ENCODE assay signal across 19 mouse cellular contexts in the genomic region with DNA sequence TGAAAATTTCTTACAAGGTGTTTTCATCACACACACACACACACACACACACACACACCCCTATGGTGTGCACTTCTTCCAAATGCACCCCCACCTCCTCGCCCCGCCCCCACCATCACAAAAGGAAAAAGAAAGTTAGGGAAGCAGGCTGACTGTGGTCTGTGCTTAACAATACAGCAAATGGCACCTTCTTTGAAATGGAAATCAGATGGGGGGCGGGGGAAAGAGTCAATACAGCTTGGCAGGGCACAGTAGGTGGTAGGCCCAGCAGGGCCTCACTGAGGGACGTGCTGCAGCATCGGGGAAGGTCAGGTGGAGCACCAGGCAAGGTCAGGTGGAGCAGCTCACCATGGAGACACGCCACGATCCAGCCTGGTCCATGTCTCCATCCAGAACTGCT. TPM values are rescaled to one million over a fixed set of nuclear protein-coding genes. Genes with fewer than 3 reads are reported as not detected.
DNase-seq lines count a peak whose midpoint lies in the region; ATAC-seq lines count a peak whose summit lies in the region.
"Had no signal": no experiment of that assay in that cellular context is flagged by ENCODE, and none has a peak within 500 bp of the region (broad histone marks: within the 10 kb centered on the region; RNA-seq: fewer than 3 reads in every experiment).

No protein-coding gene starts in this region.

- H3K27me3 ChIP-seq in kidney, embryonic 15.5 days: no peaks in the 10 kb centered on the region
- H3K27me3 ChIP-seq in forebrain, embryonic 13.5 days: no peaks in the 10 kb centered on the region
- no peaks in the 10 kb centered on the region for H3K27me3 ChIP-seq in midbrain, embryonic 15.5 days (replicated peaks)
- H3K27me3 ChIP-seq: embryonic facial prominence, embryonic 15.5 days; intestine, embryonic 15.5 days; liver, embryonic 15.5 days; Patski had no signal

- H3K4me2 ChIP-seq in kidney, embryonic 15.5 days: no peak overlapping the region
- H3K4me2 ChIP-seq in forebrain, embryonic 13.5 days: no peak overlapping the region; the same call in 1 of the 2 replicates
- H3K4me2 ChIP-seq in midbrain, embryonic 15.5 days: no peak overlapping the region
- H3K4me2 ChIP-seq: embryonic facial prominence, embryonic 15.5 days; intestine, embryonic 15.5 days; liver, embryonic 15.5 days had no signal

- WGBS in kidney, embryonic 15.5 days: 40% methylated on average over 7 of the region's 7 CpGs
- WGBS in forebrain, embryonic 13.5 days: 1% methylated on average over 7 of the region's 7 CpGs
- whole genome bisulfite sequencing in midbrain, embryonic 15.5 days: 1% methylated on average over 7 of the region's 7 CpGs

- H3K9ac ChIP-seq in kidney, embryonic 15.5 days: no peak overlapping the region
- H3K9ac ChIP-seq in forebrain, embryonic 13.5 days: no peak overlapping the region
- no peak overlapping the region for H3K9ac ChIP-seq in midbrain, embryonic 15.5 days
- H3K9ac ChIP-seq: embryonic facial prominence, embryonic 15.5 days; intestine, embryonic 15.5 days; liver, embryonic 15.5 days had no signal

- H3K4me3 ChIP-seq in kidney, embryonic 15.5 days (replicated peaks): no peak overlapping the region
- H3K4me3 ChIP-seq in forebrain, embryonic 13.5 days: no peak overlapping the region
- H3K4me3 ChIP-seq in midbrain, embryonic 15.5 days: no peak overlapping the region
- H3K4me3 ChIP-seq: embryonic facial prominence, embryonic 15.5 days; intestine, embryonic 15.5 days; limb, embryonic 10.5 days; liver, embryonic 15.5 days; myocyte had no signal

- no peak for DNase-seq in kidney, adult 18-20 months
- DNase-seq in R1 (ENCODE audit: low read depth, low spot score): peak; percentile 96
- no peak for DNase-seq in urinary bladder, postnatal 25 days (ENCODE audit: low spot score)
- DNase-seq in layer of hippocampus, adult 8-10 months (ENCODE audit: low spot score in 2 of 2): no peak
- DNase-seq: adrenal gland, adult 8-10 months; heart, adult 18-20 months; kidney, postnatal 36 days; right cerebral cortex, postnatal 4 days had no signal

- H3K36me3 ChIP-seq in kidney, embryonic 15.5 days: no peaks in the 10 kb centered on the region
- no peaks in the 10 kb centered on the region for H3K36me3 ChIP-seq in forebrain, embryonic 13.5 days (ENCODE audit: poor library complexity, severe bottlenecking)
- no peaks in the 10 kb centered on the region for H3K36me3 ChIP-seq in midbrain, embryonic 15.5 days (replicated peaks)
- H3K36me3 ChIP-seq: embryonic facial prominence, embryonic 15.5 days; intestine, embryonic 15.5 days; liver, embryonic 15.5 days had no signal

- peaks cover 57% of the 10 kb centered on the region for H3K4me1 ChIP-seq in kidney, embryonic 15.5 days
- H3K4me1 ChIP-seq in forebrain, embryonic 13.5 days: peaks cover 27% of the 10 kb centered on the region
- peaks cover 9% of the 10 kb centered on the region for H3K4me1 ChIP-seq in midbrain, embryonic 15.5 days
- H3K4me1 ChIP-seq: embryonic facial prominence, embryonic 15.5 days had no signal

- H3K9me3 ChIP-seq in kidney, embryonic 15.5 days (replicated peaks): no peaks in the 10 kb centered on the region
- H3K9me3 ChIP-seq in forebrain, embryonic 13.5 days (replicated peaks): 0 out of 2 replicates have a peak, but pooled peaks cover 2% of the 10 kb centered on the region
- H3K9me3 ChIP-seq in midbrain, embryonic 15.5 days: no peaks in the 10 kb centered on the region
- H3K9me3 ChIP-seq: embryonic facial prominence, embryonic 15.5 days; intestine, embryonic 15.5 days; limb, embryonic 10.5 days; liver, embryonic 15.5 days had no signal

- H3K27ac ChIP-seq in kidney, embryonic 15.5 days: 0 out of 2 replicates have a peak overlapping the region, but pooled peaks have one; percentile 20
- H3K27ac ChIP-seq in forebrain, embryonic 13.5 days: peak overlapping the region; percentile 31; the same call in 1 of the 2 replicates
- H3K27ac ChIP-seq in midbrain, embryonic 15.5 days: no peak overlapping the region
- H3K27ac ChIP-seq: embryonic facial prominence, embryonic 15.5 days; intestine, embryonic 15.5 days; limb, embryonic 10.5 days; liver, embryonic 15.5 days; macrophage had no signal

- no peak for ATAC-seq in kidney, embryonic 15.5 days (replicated peaks; ENCODE audit: low FRiP score)
- peak; percentile 43 for ATAC-seq in forebrain, embryonic 13.5 days
- 0 out of 2 replicates have a peak, but pooled peaks have one; percentile 18 for ATAC-seq in midbrain, embryonic 15.5 days (replicated peaks)
- ATAC-seq: CD4-positive, CD25-positive, alpha-beta regulatory T cell, adult 4 months; Patski had no signal

RNA-seq across cellular contexts. Expression of gene St6galnac3, which starts 49.1 kb away (rescaled TPM):
- 65.2 and 65.5 TPM in 2 replicates for polyA plus RNA-seq in kidney, embryonic 15.5 days (2015; fragmentation: Nextera tagmentation; extraction: Ambion mirVana)
- polyA plus RNA-seq in forebrain, embryonic 13.5 days (2015; fragmentation: Nextera tagmentation; extraction: Ambion mirVana): 20.7 and 29.0 TPM in 2 replicates
- polyA plus RNA-seq in midbrain, embryonic 15.5 days (2015; fragmentation: Nextera tagmentation; extraction: Ambion mirVana): 22.7 and 25.3 TPM in 2 replicates
- 10 to 100 TPM; 23.7 to 38.8 (median 30.1) TPM for total RNA-seq in layer of hippocampus, adult 8-10 months (2022)
- polyA plus RNA-seq: myocyte had no signal
